Mouse (Mus musculus): Measurements from ENCODE around the gene Wdr3. TPM values are rescaled to one million over a fixed set of nuclear protein-coding genes. Genes with fewer than 3 reads are reported as not detected.

Wdr3 gene
- polyA plus RNA-seq, 1 experiment from 2014 or later: 29.2 TPM

Other genes with a start within 250 kb of the Wdr3 start
- 39.5 and 39.8 TPM in 2 replicates for gene Gdap2, start within 50 bp of the Wdr3 start, polyA plus RNA-seq (2015; fragmentation: Nextera tagmentation; extraction: Ambion mirVana)

Measured in hindbrain, embryonic 16.5 days (tissue).